Mouse (Mus musculus) liver, embryonic 11.5 days (tissue): ENCODE data around the gene Stard13. TPM values are rescaled to one million over a fixed set of nuclear protein-coding genes. Genes with fewer than 3 reads are reported as not detected.

Experiments
- ATAC-seq: fragments of 200-750 bp; cut with Nextera tagmentation; replicated peaks from 2 replicates; pipeline ENCODE4 v1.8.0; 2017; ENCODE audit warnings: moderate number of reproducible peaks, mild to moderate bottlenecking, moderate TSS enrichment, moderate library complexity; ENCODE audit not compliant: low FRiP score
- DNase-seq: peaks from one replicate; pipeline ENCODE4 v3.0.0-alpha.2; 2017; ENCODE audit warnings: low spot score
- H3K27ac ChIP-seq: fragments of 300-500 bp; sonication (generic); 2 replicates; pipeline ENCODE4 v1.5.1; 2014; ENCODE audit warnings: mild to moderate bottlenecking, low read depth, low read length, control low read depth
- H3K27me3 ChIP-seq: fragments of 300-500 bp; sonication (generic); replicated peaks from 2 replicates; pipeline ENCODE4 v1.6.1; 2014; ENCODE audit warnings: low read length, mixed read lengths; ENCODE audit not compliant: control insufficient read depth, insufficient read depth
- H3K36me3 ChIP-seq: fragments of 300-500 bp; sonication (generic); 2 replicates; pipeline ENCODE4 v1.6.1; 2014; ENCODE audit warnings: mild to moderate bottlenecking, low read length, moderate library complexity, mixed read lengths; ENCODE audit not compliant: control insufficient read depth, insufficient read depth
- H3K4me1 ChIP-seq: fragments of 300-500 bp; sonication (generic); replicated peaks from 2 replicates; pipeline ENCODE4 v1.6.1; 2014; ENCODE audit warnings: low read length, mixed read lengths; ENCODE audit not compliant: control insufficient read depth, insufficient read depth
- H3K4me2 ChIP-seq: fragments of 300-500 bp; sonication (generic); 2 replicates; pipeline ENCODE4 v1.6.1; 2014; ENCODE audit warnings: mild to moderate bottlenecking, control low read depth, moderate library complexity
- H3K4me3 ChIP-seq: fragments of 300-500 bp; sonication (generic); 2 replicates; pipeline ENCODE4 v1.5.1; 2014; ENCODE audit warnings: low read depth, low read length, control low read depth
- H3K9ac ChIP-seq: fragments of 300-500 bp; sonication (generic); 2 replicates; pipeline ENCODE4 v1.6.1; 2014; ENCODE audit warnings: low read depth, low read length, control low read depth
- H3K9me3 ChIP-seq: fragments of 300-500 bp; sonication (generic); 2 replicates; pipeline ENCODE4 v1.6.1; 2016; ENCODE audit warnings: low read length, inconsistent platforms, mixed read lengths; ENCODE audit not compliant: control insufficient read depth
- WGBS: fragments of 180-500 bp; shearing (Covaris S2); extraction: QIAGEN DNeasy Blood & Tissue Kit; methylation state at CpG from one replicate; pipeline ENCODE4 v1.1.7; 2014; 5-methylcytosine and 5-hydroxymethylcytosine counted together
- polyA plus RNA-seq: library from polyadenylated mRNA; unstranded; fragments of >200 nt; fragmentation: Nextera tagmentation; extraction: Ambion mirVana; gene quantifications from 2 replicates; pipeline ENCODE4 v1.2.1, GENCODE M21; 2014

Stard13 gene
- polyA plus RNA-seq, 1 experiment from 2014 or later, result 2.3 TPM

DNA sequence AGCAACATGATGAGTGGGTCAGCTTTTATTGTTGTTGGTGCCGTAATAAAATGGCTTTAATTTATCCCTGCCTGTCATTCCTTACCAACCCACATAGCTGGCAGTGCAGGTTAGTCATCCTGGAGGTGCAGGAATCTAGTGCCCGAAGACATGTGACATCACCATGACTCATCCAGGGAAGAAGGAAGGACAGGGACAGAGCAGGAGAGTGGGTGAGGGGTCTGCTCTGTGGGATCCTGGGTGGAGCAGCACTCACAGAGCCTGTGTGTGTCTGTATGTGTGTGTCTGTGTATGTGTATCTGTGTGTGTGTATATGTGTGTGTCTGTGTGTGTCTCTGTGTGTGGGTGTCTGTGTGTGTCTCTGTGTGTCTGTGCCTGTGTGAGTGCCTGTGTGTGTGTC lies 237.1 kb downstream of the Stard13 start:
- no peaks in the 10 kb centered on the region for H3K36me3 ChIP-seq
- no peak for ATAC-seq
- H3K4me2 ChIP-seq, result no peak overlapping the region
- H3K9me3 ChIP-seq, result no peaks in the 10 kb centered on the region
- H3K27me3 ChIP-seq, result no peaks in the 10 kb centered on the region
- no peak overlapping the region for H3K9ac ChIP-seq
- no peaks in the 10 kb centered on the region for H3K4me1 ChIP-seq
- no peak for DNase-seq
- H3K27ac ChIP-seq, result no peak overlapping the region
- no peak overlapping the region for H3K4me3 ChIP-seq
- 68% methylated on average over 2 of the region's 2 CpGs for WGBS

DNA sequence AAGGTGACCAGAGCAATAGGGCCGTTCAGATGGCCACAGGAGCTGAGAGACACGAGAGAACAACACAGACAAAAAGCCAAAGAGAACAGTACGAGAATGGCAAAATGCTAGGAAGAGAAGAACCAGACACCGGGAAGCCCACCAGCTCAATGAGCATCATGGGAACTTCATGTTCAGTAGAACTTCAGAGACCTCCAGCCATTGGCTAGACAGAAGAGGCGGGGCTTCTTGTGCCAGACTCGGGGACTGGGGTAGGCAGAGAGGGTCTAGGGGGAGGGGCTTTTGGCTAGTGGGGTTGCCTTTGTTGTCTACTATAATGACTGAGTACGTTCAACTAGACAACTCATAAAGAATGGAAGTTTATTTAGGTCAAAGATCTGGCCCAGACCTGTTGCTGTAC lies 239.5 kb downstream of the Stard13 start:
- Histone ChIP-seq H3K4me2 (no peak overlapping the region), H3K27ac (no peak overlapping the region), H3K27me3 (no peaks in the 10 kb centered on the region), H3K4me1 (no peaks in the 10 kb centered on the region), H3K4me3 (no peak overlapping the region), H3K9me3 (no peaks in the 10 kb centered on the region), H3K9ac (no peak overlapping the region), H3K36me3 (no peaks in the 10 kb centered on the region)
- WGBS, result 83% methylated on average over 7 of the region's 7 CpGs
- no peak for ATAC-seq
- no peak for DNase-seq

Other genes with a start within 250 kb of the Stard13 start
- not detected in 2 replicates for gene Gm42906, start 194.3 kb upstream of the Stard13 start, polyA plus RNA-seq